Mouse (Mus musculus) limb, embryonic 10.5 days (tissue): ENCODE measurements at regions not wholly inside any gene's neighbourhood (a gene's known extent, or its start where the extent isn't known, plus 50 kb on each side); places are given as distances from the start of the nearest gene placed in this dataset.

Source experiments
- DNase-seq: peaks from one replicate; pipeline ENCODE4 v3.0.0-alpha.2; 2017; ENCODE audit warnings: low spot score
- H3K27ac ChIP-seq: fragments of 300-500 bp; sonication (generic); 2 replicates; pipeline ENCODE4 v1.5.1; 2016; ENCODE audit warnings: mild to moderate bottlenecking
- H3K27me3 ChIP-seq: fragments of 300-500 bp; sonication (generic); 2 replicates; pipeline ENCODE4 v1.6.1; 2016; ENCODE audit warnings: low read depth, mild to moderate bottlenecking; ENCODE audit not compliant: poor library complexity, severe bottlenecking
- H3K36me3 ChIP-seq: fragments of 300-500 bp; sonication (generic); 2 replicates; pipeline ENCODE4 v1.6.1; 2016; ENCODE audit warnings: mild to moderate bottlenecking, moderate library complexity
- H3K4me1 ChIP-seq: fragments of 300-500 bp; sonication (generic); 2 replicates; pipeline ENCODE4 v1.6.1; 2016
- H3K4me3 ChIP-seq: fragments of 300-500 bp; sonication (generic); 2 replicates; pipeline ENCODE4 v1.5.1; 2016; ENCODE audit warnings: mild to moderate bottlenecking, moderate library complexity
- H3K9me3 ChIP-seq: fragments of 300-500 bp; sonication (generic); replicated peaks from 2 replicates; pipeline ENCODE4 v1.6.1; 2016; ENCODE audit warnings: mild to moderate bottlenecking
- WGBS: fragments of 180-500 bp; shearing (Covaris S2); methylation state at CpG from one replicate; pipeline ENCODE4 v1.1.7; 2016; 5-methylcytosine and 5-hydroxymethylcytosine counted together

GRCm38 (mm10) chr2:133341352-133341751, 210.6 kb upstream of the Bmp2 start:
- Histone ChIP-seq H3K36me3 (no peaks in the 10 kb centered on the region), H3K27me3 (no peaks in the 10 kb centered on the region), H3K4me1 (peaks cover 28% of the 10 kb centered on the region), H3K27ac (no peak overlapping the region), H3K9me3 (no peaks in the 10 kb centered on the region), H3K4me3 (no peak overlapping the region)
- DNase-seq: no peak
- 54% methylated on average over 4 of the region's 4 CpGs for WGBS

DNA sequence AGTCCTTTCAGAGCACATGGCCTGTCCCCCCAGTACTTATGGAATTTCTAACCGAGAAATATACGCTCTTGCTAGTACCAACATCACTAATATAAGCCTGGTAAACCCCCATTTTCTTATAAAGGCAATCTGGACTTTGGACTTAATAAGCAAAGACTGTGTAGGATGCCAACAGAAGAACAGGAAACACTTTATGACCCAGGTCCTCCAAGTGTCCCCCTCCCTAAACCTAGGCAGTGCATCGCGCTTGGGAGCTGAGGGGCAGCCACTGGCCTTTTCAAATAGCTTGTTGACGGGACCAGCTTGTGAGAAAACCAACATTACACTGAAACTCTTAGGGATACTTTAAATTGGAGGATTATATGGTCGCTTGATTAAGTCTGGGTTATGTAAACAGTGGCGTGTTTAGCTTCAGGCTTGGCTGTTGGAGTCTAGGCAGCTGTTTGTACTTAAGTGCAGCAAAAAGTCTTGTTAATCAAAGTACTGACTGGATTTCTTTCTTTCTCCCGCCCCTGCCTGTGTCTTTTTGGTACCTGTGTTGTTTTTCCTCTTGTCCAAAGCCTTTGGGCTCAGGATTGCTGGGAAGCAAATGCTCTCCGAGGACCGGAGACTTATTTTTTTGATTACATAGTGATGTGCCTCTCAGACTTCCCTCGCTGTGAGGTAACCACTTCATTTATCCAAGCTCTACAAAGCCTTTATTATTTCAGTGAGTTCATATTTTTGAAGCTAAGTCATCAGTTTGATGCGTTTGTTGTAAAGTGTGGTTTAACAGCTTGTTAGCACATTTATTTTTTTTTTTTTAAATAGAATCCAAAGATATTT, 205.8 kb upstream of the Bmp2 start:
- Histone ChIP-seq H3K9me3 (no peaks in the 10 kb centered on the region), H3K36me3 (no peaks in the 10 kb centered on the region), H3K4me3 (no peak overlapping the region), H3K27me3 (no peaks in the 10 kb centered on the region), H3K27ac (peak overlapping the region; percentile 59), H3K4me1 (peaks cover 28% of the 10 kb centered on the region)
- DNase-seq: peak; percentile 37
- WGBS: 42% methylated on average over 12 of the region's 12 CpGs

DNA sequence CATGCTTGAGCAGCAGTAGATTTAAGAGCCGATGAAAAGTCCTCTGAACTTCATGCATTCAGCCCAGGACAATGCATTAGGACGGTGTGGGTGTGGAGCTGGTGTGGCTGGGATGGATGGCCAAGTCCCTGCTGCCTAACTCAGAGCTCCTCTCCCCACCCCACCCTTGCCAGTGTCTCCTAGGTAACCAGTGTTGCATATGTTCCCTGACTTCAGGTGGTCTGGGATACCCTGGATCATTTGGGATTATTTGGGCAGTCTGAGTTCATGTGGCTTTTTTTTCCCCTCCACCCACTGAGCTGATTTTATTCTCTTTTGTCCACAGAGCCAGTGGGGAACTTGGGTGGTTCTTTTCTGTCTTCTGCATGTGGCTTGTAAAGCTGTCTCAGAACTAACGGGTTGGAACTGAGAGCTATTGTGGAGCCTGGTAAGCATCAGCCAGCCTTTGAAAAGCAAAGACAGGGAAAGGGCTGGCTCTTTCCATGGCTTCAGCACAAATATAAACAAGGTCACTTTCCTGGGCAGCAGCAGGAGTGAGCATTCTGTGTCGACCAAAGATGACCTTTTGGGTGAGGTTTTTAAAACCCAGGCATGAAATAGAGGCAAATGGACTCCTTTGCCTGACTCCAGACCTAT, 205.1 kb upstream of the Bmp2 start:
- H3K4me1 ChIP-seq: peaks cover 21% of the 10 kb centered on the region
- no peak for DNase-seq
- H3K9me3 ChIP-seq: no peaks in the 10 kb centered on the region
- H3K36me3 ChIP-seq: no peaks in the 10 kb centered on the region
- H3K27me3 ChIP-seq: no peaks in the 10 kb centered on the region
- peak overlapping the region; percentile 59 for H3K27ac ChIP-seq
- H3K4me3 ChIP-seq: no peak overlapping the region
- WGBS: 34% methylated on average over 4 of the region's 4 CpGs

- 87% methylated on average over 3 of the region's 3 CpGs for WGBS
- H3K27me3 ChIP-seq: no peaks in the 10 kb centered on the region
- peaks cover 12% of the 10 kb centered on the region for H3K4me1 ChIP-seq
- H3K9me3 ChIP-seq: no peaks in the 10 kb centered on the region
- no peak for DNase-seq
- no peaks in the 10 kb centered on the region for H3K36me3 ChIP-seq
- H3K27ac ChIP-seq: no peak overlapping the region
- no peak overlapping the region for H3K4me3 ChIP-seq
These were observed 200.7 kb upstream of the Bmp2 start for GRCm38 (mm10) chr2:133351306-133351705.

DNA sequence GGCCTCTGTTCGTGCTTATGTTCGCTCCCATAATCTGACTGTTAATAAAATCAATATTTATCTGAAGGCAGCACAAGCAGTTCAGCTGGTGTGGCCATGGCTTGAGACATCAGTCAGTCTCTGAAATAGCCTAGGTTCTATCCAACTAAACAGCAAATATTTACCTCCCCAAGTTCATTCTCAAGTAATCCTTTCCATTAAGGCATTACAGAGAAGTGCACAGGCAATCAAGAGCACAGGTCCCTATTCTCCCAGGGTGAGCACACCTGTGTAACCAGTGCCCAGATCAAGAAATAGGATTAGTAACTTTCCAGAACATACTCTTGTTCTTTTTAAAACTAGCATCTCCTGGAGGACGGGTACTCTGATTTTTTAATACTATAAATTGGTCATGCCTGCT, 199.2 kb upstream of the Bmp2 start:
- H3K9me3 ChIP-seq: no peaks in the 10 kb centered on the region
- no peak for DNase-seq
- no peak overlapping the region for H3K4me3 ChIP-seq
- H3K27ac ChIP-seq: no peak overlapping the region
- WGBS: 94% methylated on average over 3 of the region's 3 CpGs
- H3K27me3 ChIP-seq: no peaks in the 10 kb centered on the region
- no peaks in the 10 kb centered on the region for H3K4me1 ChIP-seq
- no peaks in the 10 kb centered on the region for H3K36me3 ChIP-seq

DNA sequence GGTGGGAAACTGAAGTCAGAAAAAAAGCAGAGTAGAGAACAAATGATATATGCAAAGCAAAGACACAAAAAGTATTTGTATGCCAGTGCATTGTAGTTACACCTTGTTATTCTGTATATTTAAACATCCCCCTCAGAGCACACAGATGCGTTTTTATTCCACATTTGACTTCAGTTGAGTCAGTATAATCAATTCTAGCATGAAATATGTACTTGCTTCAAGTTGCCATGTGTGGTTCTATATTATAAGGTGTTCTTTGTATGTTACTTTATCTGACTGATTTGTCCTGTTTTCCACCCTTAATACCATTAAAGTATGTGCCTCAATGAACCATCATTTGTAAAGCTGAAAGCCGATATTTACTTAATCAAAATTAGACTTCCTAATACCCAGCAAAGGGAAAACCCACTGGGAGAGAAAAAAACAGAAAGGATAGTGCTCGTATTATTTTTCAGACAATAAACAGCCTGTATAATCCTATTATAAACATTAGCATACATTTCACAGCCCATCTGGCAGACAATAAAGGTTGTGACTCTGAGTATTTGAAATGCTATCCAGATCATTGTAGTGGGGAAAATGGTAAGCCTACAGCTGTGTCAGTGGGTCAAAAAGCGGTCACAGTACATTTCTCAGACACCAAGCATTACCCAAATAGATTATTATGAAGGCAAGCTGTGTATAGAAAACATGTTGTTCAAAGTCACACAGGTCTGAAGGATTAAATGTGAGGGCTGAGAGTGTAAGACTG, 189.1 kb upstream of the Bmp2 start:
- no peaks in the 10 kb centered on the region for H3K4me1 ChIP-seq
- H3K9me3 ChIP-seq: no peaks in the 10 kb centered on the region
- H3K36me3 ChIP-seq: no peaks in the 10 kb centered on the region
- H3K27me3 ChIP-seq: no peaks in the 10 kb centered on the region
- 80% methylated on average over 4 of the region's 4 CpGs for WGBS
- no peak for DNase-seq
- H3K27ac ChIP-seq: no peak overlapping the region
- no peak overlapping the region for H3K4me3 ChIP-seq

GRCm38 (mm10) chr2:133371490-133372215, 180.3 kb upstream of the Bmp2 start:
- peaks cover 25% of the 10 kb centered on the region for H3K4me1 ChIP-seq
- H3K27ac ChIP-seq: no peak overlapping the region
- WGBS: 89% methylated on average over 12 of the region's 12 CpGs
- H3K36me3 ChIP-seq: no peaks in the 10 kb centered on the region
- no peaks in the 10 kb centered on the region for H3K9me3 ChIP-seq
- no peak for DNase-seq
- H3K4me3 ChIP-seq: no peak overlapping the region
- H3K27me3 ChIP-seq: no peaks in the 10 kb centered on the region

DNA sequence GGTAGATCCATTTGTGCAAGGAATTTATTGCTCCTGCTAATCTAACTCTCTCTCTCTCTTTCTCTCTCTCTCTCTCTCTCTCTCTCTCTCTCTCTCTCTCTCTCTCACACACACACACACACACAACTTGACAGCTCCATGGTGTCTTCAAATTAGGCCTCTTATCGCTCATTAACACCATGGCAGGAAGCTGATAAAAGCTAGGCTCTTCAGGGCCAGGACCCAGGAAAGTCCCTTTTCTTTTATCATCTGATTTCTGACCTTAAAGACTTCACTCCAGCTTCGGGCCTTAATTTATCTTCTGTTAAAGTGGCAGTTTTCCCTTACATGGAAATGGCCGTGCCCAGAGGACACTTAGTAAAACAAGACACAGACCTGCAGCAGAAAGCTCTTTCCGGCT, 178.4 kb upstream of the Bmp2 start:
- WGBS: 17% methylated on average over 4 of the region's 4 CpGs
- H3K27me3 ChIP-seq: no peaks in the 10 kb centered on the region

GRCm38 (mm10) chr2:133381054-133381453, 170.9 kb upstream of the Bmp2 start:
- Histone ChIP-seq H3K4me1 (no peaks in the 10 kb centered on the region), H3K27me3 (no peaks in the 10 kb centered on the region), H3K36me3 (no peaks in the 10 kb centered on the region), H3K4me3 (no peak overlapping the region), H3K9me3 (no peaks in the 10 kb centered on the region), H3K27ac (no peak overlapping the region)
- no peak for DNase-seq
- WGBS: 78% methylated on average over 3 of the region's 3 CpGs

More for the DNA sequence above, 178.4 kb upstream of the Bmp2 start:
- no peak overlapping the region for H3K4me3 ChIP-seq
- H3K4me1 ChIP-seq: peaks cover 25% of the 10 kb centered on the region
- DNase-seq: no peak
- H3K27ac ChIP-seq: peak overlapping the region; percentile 72
- no peaks in the 10 kb centered on the region for H3K9me3 ChIP-seq
- H3K36me3 ChIP-seq: no peaks in the 10 kb centered on the region

DNA sequence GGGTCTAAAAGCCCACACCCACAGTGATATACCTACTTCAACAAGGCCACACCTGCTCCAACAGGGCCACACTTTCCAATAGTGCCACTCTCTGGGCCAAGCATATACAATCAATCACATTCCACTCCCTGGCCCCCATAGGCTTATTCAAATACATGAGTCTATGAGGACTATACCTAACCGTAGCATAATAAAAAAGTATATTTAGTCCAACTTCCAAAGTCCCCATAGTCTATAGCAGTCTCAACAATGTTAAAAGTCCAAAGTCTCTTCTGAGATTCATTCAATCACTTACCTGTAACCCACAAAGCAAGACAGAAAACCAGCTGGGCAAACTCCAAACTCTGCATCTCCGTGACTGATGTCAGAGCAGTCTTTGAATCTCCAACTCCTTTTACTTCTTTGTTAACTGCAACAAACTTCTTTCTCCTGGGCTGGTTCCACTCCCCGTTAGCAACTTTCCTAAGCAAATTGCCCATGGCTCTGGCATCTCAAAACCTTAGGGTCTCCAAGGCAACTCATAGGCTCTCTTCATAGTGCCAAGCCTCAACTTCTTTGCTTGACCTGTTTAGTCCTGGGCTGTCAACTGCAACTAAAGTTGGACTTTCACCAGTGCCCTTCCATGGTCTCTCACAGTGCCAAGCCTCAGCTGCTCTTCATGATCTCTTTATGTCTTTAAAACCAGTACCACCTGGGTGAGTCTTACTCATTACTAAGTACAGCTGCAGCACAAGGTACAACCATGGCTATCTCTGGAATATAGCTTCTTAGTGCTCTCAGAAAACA, 168.6 kb upstream of the Bmp2 start:
- DNase-seq: no peak
- Histone ChIP-seq H3K27ac (no peak overlapping the region), H3K27me3 (no peaks in the 10 kb centered on the region), H3K4me1 (no peaks in the 10 kb centered on the region), H3K4me3 (no peak overlapping the region), H3K9me3 (no peaks in the 10 kb centered on the region), H3K36me3 (no peaks in the 10 kb centered on the region)
- 92% methylated on average over 3 of the region's 3 CpGs for WGBS

GRCm38 (mm10) chr2:133385297-133385696, 166.7 kb upstream of the Bmp2 start:
- Histone ChIP-seq H3K4me3 (no peak overlapping the region), H3K36me3 (no peaks in the 10 kb centered on the region), H3K4me1 (no peaks in the 10 kb centered on the region), H3K27ac (no peak overlapping the region), H3K9me3 (no peaks in the 10 kb centered on the region), H3K27me3 (no peaks in the 10 kb centered on the region)
- WGBS: 62% methylated on average over 2 of the region's 2 CpGs
- DNase-seq: no peak

GRCm38 (mm10) chr2:133387349-133387748, 164.6 kb upstream of the Bmp2 start:
- DNase-seq: no peak
- H3K27ac ChIP-seq: no peak overlapping the region
- WGBS: 87% methylated on average over 3 of the region's 3 CpGs
- no peak overlapping the region for H3K4me3 ChIP-seq
- no peaks in the 10 kb centered on the region for H3K27me3 ChIP-seq
- no peaks in the 10 kb centered on the region for H3K9me3 ChIP-seq
- no peaks in the 10 kb centered on the region for H3K36me3 ChIP-seq
- peaks cover 11% of the 10 kb centered on the region for H3K4me1 ChIP-seq
